Mouse (Mus musculus) embryo, embryonic 10 days (tissue): ENCODE results near the gene Mindy1.
"Not testable (repeated sequence)": the region's sequence is repeated elsewhere in the genome, so short reads cannot be mapped to it uniquely, and the experiment has no call there.

Experiments used
- DNase-seq: peaks from one replicate; pipeline ENCODE4 v3.0.0-alpha.2; 2015; ENCODE audit warnings: low spot score

Mindy1 gene

DNA sequence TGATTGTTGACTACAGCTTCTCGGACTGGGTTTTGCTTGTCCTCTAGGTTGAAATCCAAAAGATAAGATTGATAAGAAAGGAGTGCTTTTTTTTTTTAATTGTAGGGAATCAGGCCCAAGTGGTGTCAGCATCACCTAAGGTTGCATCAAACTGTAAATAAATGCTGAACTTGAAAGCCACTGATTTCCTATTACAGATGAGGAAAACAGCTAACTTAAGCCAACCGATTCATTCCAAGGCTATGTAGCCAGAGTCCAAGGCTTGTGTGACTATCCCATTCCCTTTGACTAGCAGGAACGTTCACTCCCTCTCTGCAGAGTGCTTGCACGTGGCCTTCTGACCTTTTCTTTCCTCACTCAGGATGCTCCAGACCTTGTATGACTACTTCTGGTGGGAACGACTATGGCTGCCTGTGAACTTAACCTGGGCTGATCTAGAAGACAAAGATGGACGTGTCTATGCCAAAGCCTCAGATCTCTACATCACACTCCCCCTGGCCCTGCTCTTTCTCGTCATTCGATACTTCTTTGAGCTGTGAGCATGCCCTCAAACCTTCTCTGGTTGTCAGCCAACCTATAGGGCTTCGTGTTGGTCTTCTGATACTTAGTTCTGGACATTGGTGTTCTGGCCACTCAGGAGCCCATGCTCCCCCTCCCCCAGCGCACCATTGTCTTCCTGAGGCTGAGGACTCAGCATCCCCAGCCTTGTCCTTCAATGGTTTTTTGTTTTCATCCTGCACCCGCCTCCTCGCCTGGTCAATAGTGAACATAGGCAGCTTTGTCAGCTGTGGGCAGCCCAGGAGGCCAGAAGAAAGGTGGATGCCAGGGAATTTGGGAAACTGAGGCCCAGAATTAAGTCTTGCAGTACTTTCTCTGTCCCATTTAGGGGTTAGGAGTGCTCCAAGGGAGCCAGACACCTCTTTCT, 38.8 kb downstream of the Mindy1 start:
- DNase-seq = no peak

DNA sequence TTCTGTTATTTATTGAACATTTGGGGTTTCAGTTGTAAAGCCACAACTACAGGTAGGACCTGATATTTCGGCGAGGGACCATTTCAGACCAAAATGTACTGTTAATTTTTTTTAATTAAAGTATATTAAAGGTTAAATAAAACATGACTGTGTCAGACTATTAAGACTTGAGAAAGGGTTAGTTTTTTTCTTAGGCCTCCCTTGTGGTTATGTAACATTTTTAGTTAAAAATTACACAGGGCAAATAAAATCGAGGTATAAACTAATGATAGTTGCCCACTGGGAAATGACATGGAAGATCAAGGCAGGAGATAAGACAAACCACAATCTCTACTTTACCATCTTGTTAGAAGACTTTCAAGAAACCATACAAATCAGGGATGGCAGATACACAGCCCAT, 42.3 kb downstream of the Mindy1 start:
- DNase-seq = no peak

DNA sequence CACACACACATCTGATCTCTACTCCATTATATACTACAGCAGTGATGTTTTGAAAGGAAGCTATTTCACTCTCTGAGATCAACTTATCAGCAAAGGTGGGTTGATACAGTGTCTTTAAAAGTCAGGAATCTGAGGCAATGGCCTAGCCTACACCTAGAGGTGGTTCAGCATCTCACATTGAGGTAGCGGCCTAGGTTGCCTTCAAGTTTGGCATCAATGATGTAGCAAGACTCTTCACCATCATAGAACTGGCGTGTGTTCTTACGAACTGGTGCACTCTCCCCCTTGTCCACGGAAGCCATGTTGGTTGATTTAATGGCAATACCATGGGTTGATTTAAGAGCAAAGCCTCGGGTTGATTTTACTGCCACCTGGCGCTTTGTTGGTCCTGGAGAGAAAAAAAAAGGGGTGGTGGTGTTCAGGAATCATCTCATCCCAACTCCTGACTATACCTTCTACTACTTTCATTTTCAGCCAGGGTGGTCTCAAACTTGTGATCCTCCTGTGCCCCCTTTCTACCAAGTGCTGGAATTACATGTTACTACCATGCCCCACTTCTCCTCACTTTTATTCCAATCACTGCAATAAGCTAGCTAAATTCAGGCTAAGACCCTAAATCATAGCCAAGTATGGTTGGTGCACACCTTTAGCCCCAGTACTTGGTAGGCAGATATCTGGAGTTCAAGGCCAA, 43.5 kb downstream of the Mindy1 start:
- no peak for DNase-seq

DNA sequence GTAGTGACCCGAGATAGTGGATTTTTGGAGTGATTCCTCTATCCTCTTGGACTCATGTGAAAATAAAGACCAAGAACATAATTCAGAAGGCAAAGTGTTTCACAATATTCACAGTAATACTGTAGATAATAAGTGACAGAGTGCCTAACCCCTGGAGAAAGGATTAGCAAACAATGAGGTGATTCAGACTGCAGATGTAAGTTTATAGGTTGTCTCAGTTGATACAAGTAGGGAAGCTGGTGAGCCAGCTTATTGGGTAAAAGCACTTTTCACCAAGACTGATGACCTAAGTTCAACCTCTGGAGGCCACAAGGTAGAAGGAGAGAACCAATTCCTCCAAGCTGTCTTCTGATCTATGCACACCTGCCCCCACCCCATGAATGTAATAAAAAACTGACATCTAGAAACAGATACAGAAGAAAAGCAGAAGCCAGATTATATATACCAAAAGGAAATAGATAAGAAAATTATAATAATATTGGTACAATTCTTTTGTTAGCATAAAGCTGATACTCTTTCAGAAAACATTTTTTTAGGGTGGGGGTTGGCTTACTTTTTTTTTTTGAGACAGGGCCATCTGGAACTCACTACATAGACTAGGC, 47.8 kb downstream of the Mindy1 start:
- DNase-seq = no peak

DNA sequence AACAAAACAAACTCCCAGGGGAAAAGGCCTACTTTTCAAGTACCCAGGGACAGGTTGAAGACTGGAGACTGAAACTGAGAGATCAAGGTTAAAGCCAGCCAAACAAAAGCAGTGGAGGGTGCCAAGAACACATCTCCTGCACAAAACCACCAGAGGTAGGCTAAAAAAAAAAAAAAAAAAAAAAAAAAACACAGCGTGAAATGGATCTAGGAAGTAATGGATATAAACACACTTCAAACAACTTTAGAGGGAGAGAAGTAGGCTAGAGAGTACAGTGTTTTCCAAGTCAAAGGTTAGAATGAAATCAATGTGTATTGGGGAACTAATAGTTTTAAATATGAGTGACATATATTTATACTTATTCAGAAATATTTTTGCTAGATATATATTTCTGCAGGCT, 50.4 kb downstream of the Mindy1 start:
- DNase-seq = no peak

DNA sequence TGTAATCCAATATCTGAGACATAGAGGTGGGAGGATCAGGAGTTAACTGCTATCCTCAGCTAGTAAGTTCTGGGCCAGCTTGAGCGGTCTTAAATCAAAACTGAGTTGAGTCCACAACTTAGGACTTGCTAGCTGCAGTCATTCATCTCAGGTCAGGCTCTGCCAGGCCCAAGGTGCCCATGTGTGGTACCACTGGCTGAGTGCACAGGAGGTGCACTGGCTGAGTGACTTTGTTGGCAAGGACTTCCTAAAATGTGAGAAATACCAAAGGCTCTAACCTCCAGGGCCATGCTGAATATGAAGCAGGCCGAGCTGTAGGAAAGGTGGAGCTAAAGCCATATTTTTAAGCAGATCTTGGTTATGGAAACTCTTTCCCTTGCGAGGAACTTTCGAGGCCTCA, 56.2 kb downstream of the Mindy1 start:
- DNase-seq = no peak

DNA sequence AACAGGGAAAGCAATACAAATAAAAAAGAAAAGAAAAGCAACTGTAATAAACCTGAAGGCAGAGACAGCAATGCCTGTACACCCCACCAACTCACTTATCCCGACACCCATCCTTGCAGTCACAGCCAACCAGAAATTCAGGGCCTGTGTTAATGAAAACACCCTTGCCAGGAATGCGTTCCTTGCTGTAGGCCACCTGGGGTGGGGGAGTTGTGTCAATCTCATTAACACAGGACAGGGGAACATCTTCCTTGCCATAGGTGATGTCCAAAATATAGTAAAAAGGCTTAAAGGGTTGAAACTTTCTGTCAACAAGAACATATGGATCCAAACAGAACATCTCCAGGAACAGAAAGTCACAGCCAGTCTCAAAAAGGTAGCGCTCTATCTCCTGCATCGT, 57.1 kb downstream of the Mindy1 start:
- DNase-seq = no peak

DNA sequence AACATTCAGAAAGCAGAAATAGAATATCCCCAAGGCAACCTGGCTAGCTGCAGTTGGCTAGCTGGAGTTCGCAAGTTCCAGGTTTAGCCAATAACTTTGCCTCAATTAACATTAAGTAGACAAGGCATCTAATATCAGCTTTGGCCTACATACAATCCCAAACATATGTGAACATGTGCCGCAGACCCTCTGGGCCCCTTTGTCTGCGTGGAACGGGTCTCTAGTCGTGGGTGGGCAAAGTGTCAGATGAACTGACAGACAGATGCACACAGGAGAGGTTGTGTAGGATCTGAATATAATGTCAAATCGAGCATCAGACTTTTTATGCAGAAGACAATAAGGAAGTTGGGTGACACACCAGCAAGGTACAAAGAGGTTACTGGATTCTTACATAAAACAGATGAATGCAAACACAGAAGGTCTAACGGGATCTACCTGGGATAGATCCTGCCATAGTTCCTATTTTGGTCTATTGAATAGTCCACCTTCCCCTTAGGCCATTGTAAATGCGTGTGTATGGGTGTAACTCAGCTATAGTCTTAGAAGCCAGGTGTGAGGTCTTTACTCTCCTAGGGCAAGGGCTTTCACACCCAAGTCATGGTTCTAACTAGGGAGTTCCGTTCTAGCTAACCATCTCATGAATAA, 62.3 kb downstream of the Mindy1 start:
- DNase-seq = not testable (repeated sequence)
